Mouse (Mus musculus) stomach, postnatal 0 days (tissue): ENCODE results near the gene Tsen34. TPM values are rescaled to one million over a fixed set of nuclear protein-coding genes. Genes with fewer than 3 reads are reported as not detected.
A peak's percentile ranks its signal among the peaks of the same experiment; 100 is the strongest.
"Not testable (repeated sequence)": the region's sequence is repeated elsewhere in the genome, so short reads cannot be mapped to it uniquely, and the experiment has no call there.

Experiments used
- ATAC-seq: fragments of 200-750 bp; cut with Nextera tagmentation; 2 replicates; pipeline ENCODE4 v1.8.0; 2017; ENCODE audit not compliant: low FRiP score, low TSS enrichment
- DNase-seq: peaks from one replicate; pipeline ENCODE4 v3.0.0-alpha.2; 2016; ENCODE audit warnings: low spot score
- H3K27ac ChIP-seq: fragments of 300-500 bp; sonication (generic); replicated peaks from 2 replicates; pipeline ENCODE4 v1.5.1; 2014; ENCODE audit warnings: mild to moderate bottlenecking, control low read depth
- H3K27me3 ChIP-seq: fragments of 300-500 bp; sonication (generic); 2 replicates; pipeline ENCODE4 v1.6.1; 2014; ENCODE audit warnings: low read length; ENCODE audit not compliant: control insufficient read depth, insufficient read depth
- H3K36me3 ChIP-seq: fragments of 300-500 bp; sonication (generic); 2 replicates; pipeline ENCODE4 v1.6.1; 2014; ENCODE audit warnings: low read length, mixed read lengths; ENCODE audit not compliant: control insufficient read depth, insufficient read depth
- H3K4me1 ChIP-seq: fragments of 300-500 bp; sonication (generic); replicated peaks from 2 replicates; pipeline ENCODE4 v1.6.1; 2014; ENCODE audit warnings: antibody characterized with exemption; ENCODE audit not compliant: control insufficient read depth, insufficient read depth
- H3K4me2 ChIP-seq: fragments of 300-500 bp; sonication (generic); replicated peaks from 2 replicates; pipeline ENCODE4 v1.6.1; 2014; ENCODE audit warnings: low read depth, mild to moderate bottlenecking, control low read depth, moderate library complexity
- H3K4me3 ChIP-seq: fragments of 300-500 bp; sonication (generic); 2 replicates; pipeline ENCODE4 v1.5.1; 2014; ENCODE audit warnings: low read depth, low read length, control low read depth
- H3K9ac ChIP-seq: fragments of 300-500 bp; sonication (generic); 2 replicates; pipeline ENCODE4 v1.6.1; 2014; ENCODE audit warnings: mild to moderate bottlenecking, low read length, control low read depth, mixed read lengths
- H3K9me3 ChIP-seq: fragments of 300-500 bp; sonication (generic); 2 replicates; pipeline ENCODE4 v1.6.1; 2016; ENCODE audit warnings: low read length; ENCODE audit not compliant: control insufficient read depth
- CTCF ChIP-seq: IDR thresholded peaks from 2 replicates; pipeline ENCODE4 v1.5.1; 2016; ENCODE audit warnings: antibody characterized with exemption, low read depth, mild to moderate bottlenecking, moderate library complexity
- EP300 ChIP-seq: optimal IDR thresholded peaks from 2 replicates; pipeline ENCODE3; 2016; ENCODE audit warnings: antibody characterized with exemption
- WGBS: fragments of 180-500 bp; shearing (Covaris S2); extraction: QIAGEN DNeasy Blood & Tissue Kit; methylation state at CpG from one replicate; pipeline ENCODE4 v1.1.7; 2014; 5-methylcytosine and 5-hydroxymethylcytosine counted together
- polyA plus RNA-seq: library from polyadenylated mRNA; unstranded; fragments of >200 nt; fragmentation: Nextera tagmentation; extraction: Ambion mirVana; gene quantifications from 2 replicates; pipeline ENCODE4 v1.2.1, GENCODE M21; 2015

Tsen34 gene
- polyA plus RNA-seq, 1 experiment from 2014 or later: 143 TPM

DNA sequence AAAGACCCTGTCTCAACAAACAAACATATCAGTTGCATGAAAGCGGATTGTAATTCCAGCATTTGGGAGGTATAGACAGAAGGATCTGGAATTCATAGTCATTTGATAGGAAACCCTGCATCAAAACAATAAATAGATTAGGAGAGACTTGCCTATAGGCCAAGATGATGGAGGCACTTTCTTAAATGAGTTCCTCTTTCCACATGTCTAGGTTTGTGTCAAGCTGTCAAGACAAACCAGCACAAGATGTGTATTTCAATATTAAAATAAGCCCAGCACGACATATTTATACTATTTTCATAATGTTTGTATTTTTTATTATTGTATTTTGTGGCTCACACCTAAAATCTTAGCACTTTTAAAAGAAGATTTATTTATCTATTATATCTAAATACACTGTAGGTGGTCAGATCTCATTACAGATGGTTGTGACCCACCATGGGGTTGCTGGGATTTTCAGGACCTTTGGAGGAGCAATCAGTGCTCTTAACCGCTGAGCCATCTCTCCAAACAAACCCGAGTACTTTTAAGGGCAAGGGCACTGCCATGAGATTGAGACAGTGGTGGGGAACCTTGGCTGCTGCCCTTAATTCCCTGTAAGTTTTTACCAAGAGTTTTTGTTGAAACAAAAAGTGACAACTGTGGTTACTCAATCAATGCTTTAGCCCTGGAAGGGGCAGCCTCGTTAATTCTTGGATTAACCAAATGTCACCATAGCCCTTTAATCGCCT is 10.7 kb downstream of the Tsen34 start:
- peak overlapping the region; percentile 53 for H3K9ac ChIP-seq
- peak overlapping the region; percentile 82 for H3K27ac ChIP-seq
- peak overlapping the region; percentile 63 for H3K4me3 ChIP-seq
- 22% methylated on average over 6 of the region's 6 CpGs for WGBS
- H3K4me1 ChIP-seq: peaks cover 4% of the 10 kb centered on the region; the same call in 1 of the 2 replicates
- H3K27me3 ChIP-seq: no peaks in the 10 kb centered on the region
- H3K9me3 ChIP-seq: no peaks in the 10 kb centered on the region
- TF ChIP-seq CTCF (no peak), EP300 (no peak)
- peaks cover 14% of the 10 kb centered on the region for H3K36me3 ChIP-seq
- DNase-seq (no peak), ATAC-seq (peak; percentile 33)
- peak overlapping the region; percentile 56 for H3K4me2 ChIP-seq

DNA sequence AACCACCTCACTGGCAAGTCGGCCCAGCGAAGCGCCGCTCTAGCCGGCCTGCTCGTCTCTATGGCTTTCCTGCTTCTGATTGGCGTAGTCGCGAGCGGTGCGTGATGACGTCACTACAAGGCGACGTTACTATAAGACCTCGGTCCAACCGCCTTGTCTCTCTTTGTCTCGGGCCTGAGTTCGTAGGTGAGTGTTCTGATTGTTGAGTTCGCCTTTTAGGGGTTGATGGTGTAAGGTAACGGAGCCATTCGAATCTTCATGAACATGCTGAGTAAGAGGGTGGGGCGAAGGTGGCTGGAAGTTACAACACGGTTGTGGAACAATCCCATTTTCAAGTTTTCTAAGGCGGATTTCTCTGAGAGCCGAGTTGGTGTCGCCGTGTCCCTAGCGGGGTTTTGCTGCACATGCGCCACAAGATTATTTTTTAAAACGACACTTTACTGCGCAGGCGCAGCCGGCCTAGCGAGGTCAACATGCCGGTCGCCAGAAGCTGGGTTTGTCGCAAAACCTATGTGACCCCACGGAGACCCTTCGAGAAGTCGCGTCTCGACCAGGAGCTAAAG is 11.3 kb downstream of the Tsen34 start, which contains the start of gene Rps9:
Gene Rps9, plus strand, starts transcription at position 115 of the 563 bp plus-strand sequence.
- H3K27me3 ChIP-seq: no peaks in the 10 kb centered on the region
- peak within 1 kb of the TSS; percentile 95 for H3K27ac ChIP-seq
- peak within 1 kb of the TSS; percentile 73 for H3K4me2 ChIP-seq
- no peaks in the 10 kb centered on the region for H3K9me3 ChIP-seq
- TF ChIP-seq EP300: no peak
- TF ChIP-seq CTCF: peak; percentile 20; the same call in 1 of the 2 replicates
- H3K36me3 ChIP-seq: peaks cover 10% of the 10 kb centered on the region
- ATAC-seq (peak; percentile 95), DNase-seq (peak; percentile 97)
- WGBS: 2% methylated on average over 42 of the region's 42 CpGs
- peak within 1 kb of the TSS; percentile 63 for H3K4me3 ChIP-seq
- peaks cover 4% of the 10 kb centered on the region; the same call in 1 of the 2 replicates for H3K4me1 ChIP-seq
- H3K9ac ChIP-seq: peak within 1 kb of the TSS; percentile 82

DNA sequence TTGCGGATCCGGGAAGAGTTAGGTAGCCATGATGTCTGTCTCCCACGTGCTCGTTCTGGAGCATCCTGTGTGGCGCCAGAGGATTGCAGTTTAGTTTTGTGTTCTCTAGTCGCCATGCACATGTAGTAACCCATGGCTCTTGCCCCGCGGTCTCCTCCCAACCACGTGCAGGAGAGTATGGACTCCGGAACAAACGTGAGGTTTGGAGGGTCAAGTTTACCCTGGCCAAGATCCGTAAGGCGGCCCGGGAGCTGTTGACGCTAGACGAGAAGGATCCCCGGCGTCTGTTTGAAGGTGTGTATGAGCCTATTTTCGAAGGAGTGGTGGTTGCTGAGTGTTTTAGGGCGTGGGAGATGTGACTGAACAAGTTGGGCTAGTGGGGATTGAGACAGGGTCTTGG is 11.8 kb downstream of the Tsen34 start:
- H3K36me3 ChIP-seq: peaks cover 10% of the 10 kb centered on the region
- under 1% methylated on average over 20 of the region's 20 CpGs for WGBS
- peak; percentile 48 for ATAC-seq
- peak overlapping the region; percentile 73 for H3K4me2 ChIP-seq
- TF ChIP-seq CTCF (no peak), EP300 (no peak)
- H3K9ac ChIP-seq: peak overlapping the region; percentile 82
- H3K4me1 ChIP-seq: peaks cover 4% of the 10 kb centered on the region; the same call in 1 of the 2 replicates
- H3K9me3 ChIP-seq: no peaks in the 10 kb centered on the region
- peak; percentile 54 for DNase-seq
- H3K27me3 ChIP-seq: no peaks in the 10 kb centered on the region
- peak overlapping the region; percentile 95 for H3K27ac ChIP-seq
- peak overlapping the region; percentile 63 for H3K4me3 ChIP-seq

DNA sequence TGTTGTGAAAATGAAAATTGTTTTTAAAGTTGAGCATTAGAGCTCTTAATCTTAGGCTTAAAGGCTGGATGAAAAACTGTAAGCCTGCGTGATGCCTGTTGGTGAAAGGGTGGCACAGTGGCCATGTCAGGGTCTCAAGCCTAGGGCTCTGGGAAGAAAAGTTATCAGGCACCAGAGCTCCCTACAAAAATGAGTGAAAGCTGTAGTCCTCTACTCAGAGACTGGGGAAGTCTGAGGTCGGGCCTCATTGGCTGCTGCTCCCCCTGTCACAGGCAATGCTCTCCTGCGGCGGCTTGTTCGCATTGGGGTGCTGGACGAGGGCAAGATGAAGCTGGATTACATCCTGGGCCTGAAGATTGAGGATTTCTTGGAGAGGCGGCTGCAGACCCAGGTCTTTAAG is 12.8 kb downstream of the Tsen34 start:
- WGBS: 3% methylated on average over 6 of the region's 7 CpGs
- H3K27ac ChIP-seq, H3K4me1 ChIP-seq, H3K36me3 ChIP-seq, H3K9me3 ChIP-seq, H3K27me3 ChIP-seq, ATAC-seq, DNase-seq: not testable (repeated sequence)
- Histone ChIP-seq H3K9ac (peak overlapping the region; percentile 82), H3K4me2 (peak overlapping the region; percentile 73), H3K4me3 (peak overlapping the region; percentile 63)

DNA sequence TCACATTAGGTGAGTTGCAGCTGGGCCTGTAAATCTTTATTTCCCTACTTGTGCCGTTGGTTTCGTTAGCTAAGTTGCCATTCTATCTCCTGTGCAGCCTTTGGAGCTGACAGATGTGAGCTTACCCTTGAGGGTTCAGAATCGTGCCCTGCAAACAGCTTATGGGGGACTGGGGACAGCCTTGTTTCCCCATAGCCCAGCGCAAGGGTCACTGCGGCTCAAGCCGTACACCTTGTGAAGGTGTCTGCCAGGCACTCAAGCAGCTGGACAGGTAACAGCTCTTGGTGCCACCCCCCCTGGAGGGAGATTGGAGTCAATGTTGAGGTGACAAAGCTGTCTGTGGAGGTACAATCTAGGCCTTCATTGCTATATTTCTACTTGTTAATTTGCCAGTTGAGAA is 13.2 kb downstream of the Tsen34 start:
- peak overlapping the region; percentile 63 for H3K4me3 ChIP-seq
- no peaks in the 10 kb centered on the region for H3K9me3 ChIP-seq
- no peaks in the 10 kb centered on the region for H3K27me3 ChIP-seq
- ATAC-seq (no peak), DNase-seq (no peak)
- H3K27ac ChIP-seq: peak overlapping the region; percentile 19; the same call in 1 of the 2 replicates
- peak overlapping the region; percentile 82 for H3K9ac ChIP-seq
- peak overlapping the region; percentile 73 for H3K4me2 ChIP-seq
- peaks cover 4% of the 10 kb centered on the region; the same call in 1 of the 2 replicates for H3K4me1 ChIP-seq
- 21% methylated on average over 6 of the region's 6 CpGs for WGBS
- peaks cover 8% of the 10 kb centered on the region for H3K36me3 ChIP-seq
- TF ChIP-seq CTCF (no peak), EP300 (no peak)
